Mouse (Mus musculus): ENCODE measurements around the gene Nr2e1.

Nr2e1 gene

GRCm38 (mm10) chr10:42583157-42583872 is at the start of gene Nr2e1, which contains the start of gene Ostm1:
Gene Nr2e1 (minus strand): TSS chr10:42583632.
Gene Ostm1 (plus strand): TSS chr10:42583822.
- DNase-seq (ENCODE audit: low spot score), result no peak

- DNase-seq (ENCODE audit: low spot score), result no peak
Measured at GRCm38 (mm10) chr10:42632453-42633360, 49.3 kb upstream of the Nr2e1 start.

GRCm38 (mm10) chr10:42631754-42632452 is 48.5 kb upstream of the Nr2e1 start:
- DNase-seq (ENCODE audit: low spot score), result no peak

- no peak for DNase-seq (ENCODE audit: low spot score)
Measured at GRCm38 (mm10) chr10:42630596-42631355, 47.3 kb upstream of the Nr2e1 start.

DNA sequence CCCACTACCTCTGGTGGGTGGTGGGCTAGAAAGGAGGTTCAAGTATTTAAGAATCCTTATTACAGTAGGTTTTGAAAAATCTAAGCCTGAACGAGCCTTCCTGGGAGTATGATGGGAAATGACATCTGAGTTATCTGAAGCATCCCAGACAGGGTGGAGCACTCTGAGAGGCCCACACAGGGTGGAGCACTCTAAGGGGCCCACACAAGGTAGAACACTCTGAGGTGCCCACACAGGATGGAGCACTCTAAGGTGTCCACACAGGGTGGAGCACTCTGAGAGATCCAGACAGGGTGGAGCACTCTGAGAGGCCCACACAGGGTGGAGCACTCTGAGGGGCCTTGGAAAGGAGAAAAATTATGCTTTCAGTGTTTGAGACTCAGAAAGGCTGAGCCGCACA is 42.5 kb upstream of the Nr2e1 start:
- DNase-seq (ENCODE audit: low spot score), result no peak

- DNase-seq (ENCODE audit: low spot score), result no peak
Measured at GRCm38 (mm10) chr10:42618291-42618690, 34.9 kb upstream of the Nr2e1 start.

GRCm38 (mm10) chr10:42614766-42615165 is 31.3 kb upstream of the Nr2e1 start:
- no peak for DNase-seq (ENCODE audit: low spot score)

DNA sequence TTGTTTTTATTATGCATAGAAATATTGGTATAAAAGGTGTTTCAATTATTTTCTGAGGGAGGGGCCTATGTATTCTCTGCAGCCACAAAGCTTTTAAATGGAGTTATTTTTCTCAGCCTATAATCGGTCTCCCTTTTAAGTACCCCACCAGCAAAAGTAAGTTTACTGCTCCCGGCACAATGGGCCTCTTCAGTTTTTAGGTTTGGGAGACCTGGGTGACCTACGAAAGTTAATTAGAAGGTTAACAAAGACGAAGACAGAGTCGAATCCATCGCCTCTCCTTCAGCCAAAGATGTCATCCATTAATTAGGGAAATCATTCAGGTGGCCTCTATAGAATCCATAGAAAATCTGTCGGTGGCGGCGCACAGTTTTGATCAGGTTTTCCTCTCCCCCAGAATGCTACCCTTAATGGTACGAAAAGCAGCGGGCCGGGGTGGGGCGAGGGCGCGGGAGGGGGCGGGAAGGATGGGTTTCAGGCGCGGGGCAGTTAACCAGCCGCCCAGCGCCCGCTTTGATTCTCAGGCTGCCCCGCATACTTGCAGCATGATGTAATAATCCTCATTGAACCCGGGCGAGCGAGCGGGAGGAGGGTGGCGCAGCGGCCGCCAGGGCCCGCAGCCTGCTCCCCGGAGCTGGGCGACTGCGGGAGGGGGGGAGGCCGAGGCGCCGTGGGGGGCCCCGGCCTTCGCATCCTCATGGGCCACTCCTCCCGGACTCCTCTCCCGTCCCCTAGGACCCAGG is 30.4 kb upstream of the Nr2e1 start:
- DNase-seq (ENCODE audit: low spot score), result no peak

- DNase-seq (ENCODE audit: low spot score), result no peak
Measured at GRCm38 (mm10) chr10:42613075-42613474, 29.6 kb upstream of the Nr2e1 start.

DNA sequence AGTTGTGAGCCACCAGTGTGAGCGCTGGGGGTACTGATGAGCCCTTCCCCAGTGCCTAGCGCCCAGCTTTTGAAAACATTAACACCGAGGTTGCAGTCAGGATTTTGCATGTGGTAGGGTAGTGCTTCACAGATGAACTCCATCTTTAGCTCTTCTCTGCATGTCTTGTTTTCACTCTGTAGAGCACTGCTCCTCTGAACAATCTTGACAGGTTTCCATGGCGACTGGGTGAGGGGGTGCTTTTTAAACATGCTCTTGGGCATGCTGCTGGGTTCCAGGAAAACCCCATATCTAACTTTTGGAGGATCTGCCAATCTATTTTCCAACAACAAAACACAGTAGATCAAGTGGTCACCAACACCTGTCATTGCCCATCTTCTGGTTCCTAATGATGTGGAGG is 23.3 kb upstream of the Nr2e1 start:
- no peak for DNase-seq (ENCODE audit: low spot score)

GRCm38 (mm10) chr10:42604874-42605273 is 21.4 kb upstream of the Nr2e1 start:
- no peak for DNase-seq (ENCODE audit: low spot score)

DNA sequence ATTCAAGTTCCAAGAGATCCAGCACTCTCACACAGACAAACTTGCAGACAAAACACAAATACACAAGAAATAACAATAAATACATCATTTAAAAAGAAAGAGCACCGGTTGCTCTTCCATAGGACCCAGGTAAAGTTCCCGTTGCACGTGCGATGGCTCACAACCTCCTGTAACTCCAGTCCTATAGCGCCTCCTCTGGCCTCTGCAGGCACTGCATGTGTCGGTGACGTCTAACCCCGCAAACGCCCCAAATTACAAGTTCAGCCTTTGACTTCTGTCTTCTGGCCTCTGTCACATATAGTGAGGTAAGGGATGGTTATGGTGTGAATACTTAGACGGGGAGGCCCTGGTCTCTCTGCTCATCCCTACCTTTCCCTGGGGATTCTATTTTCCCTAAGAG is 18.1 kb upstream of the Nr2e1 start:
- no peak for DNase-seq (ENCODE audit: low spot score)

GRCm38 (mm10) chr10:42598615-42599014 is 15.2 kb upstream of the Nr2e1 start:
- no peak for DNase-seq (ENCODE audit: low spot score)

GRCm38 (mm10) chr10:42593201-42593600 is 9.8 kb upstream of the Nr2e1 start:
- no peak for DNase-seq (ENCODE audit: low spot score)

GRCm38 (mm10) chr10:42591993-42592686 is 8.7 kb upstream of the Nr2e1 start:
- no peak for DNase-seq (ENCODE audit: low spot score)

DNA sequence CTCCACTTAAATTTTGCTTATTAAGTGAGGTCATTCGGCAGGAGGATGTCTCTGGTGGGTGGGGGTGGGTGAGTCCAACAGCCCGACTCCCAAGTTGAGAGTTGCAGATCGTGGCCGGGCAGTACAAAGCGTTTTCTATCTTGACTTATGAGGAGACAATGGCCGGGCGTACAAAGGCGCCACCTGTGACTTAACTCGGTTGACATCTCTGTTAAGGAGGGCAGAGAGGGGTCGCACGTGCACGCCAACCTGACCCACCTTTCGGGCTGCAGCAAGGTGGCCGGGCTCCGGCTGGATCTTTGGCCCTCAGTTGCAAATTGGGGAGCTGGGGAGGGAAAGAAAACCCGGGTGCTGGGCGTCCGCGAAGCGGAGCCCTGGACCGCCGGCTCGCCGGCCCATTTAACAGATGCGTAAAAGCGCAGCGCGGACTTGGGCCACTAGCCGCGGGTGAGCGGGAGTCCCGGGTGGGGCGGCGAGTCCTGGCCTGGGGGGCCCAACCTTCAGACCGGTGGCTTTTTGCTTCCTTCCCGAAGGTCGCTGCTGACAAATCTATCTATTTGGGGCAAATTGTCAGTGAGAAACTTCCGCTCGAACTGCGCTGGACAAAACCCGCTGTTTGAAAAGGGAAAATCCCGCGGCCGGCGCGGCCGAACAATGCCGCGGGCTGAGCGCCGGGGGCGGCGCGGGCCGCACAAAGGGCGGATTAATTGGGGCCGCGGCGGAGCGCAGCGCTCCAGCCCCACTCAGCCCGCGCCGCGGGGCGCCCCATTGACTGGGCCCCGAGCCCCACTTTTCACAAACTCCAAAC is 8.0 kb upstream of the Nr2e1 start:
- no peak for DNase-seq (ENCODE audit: low spot score)

DNA sequence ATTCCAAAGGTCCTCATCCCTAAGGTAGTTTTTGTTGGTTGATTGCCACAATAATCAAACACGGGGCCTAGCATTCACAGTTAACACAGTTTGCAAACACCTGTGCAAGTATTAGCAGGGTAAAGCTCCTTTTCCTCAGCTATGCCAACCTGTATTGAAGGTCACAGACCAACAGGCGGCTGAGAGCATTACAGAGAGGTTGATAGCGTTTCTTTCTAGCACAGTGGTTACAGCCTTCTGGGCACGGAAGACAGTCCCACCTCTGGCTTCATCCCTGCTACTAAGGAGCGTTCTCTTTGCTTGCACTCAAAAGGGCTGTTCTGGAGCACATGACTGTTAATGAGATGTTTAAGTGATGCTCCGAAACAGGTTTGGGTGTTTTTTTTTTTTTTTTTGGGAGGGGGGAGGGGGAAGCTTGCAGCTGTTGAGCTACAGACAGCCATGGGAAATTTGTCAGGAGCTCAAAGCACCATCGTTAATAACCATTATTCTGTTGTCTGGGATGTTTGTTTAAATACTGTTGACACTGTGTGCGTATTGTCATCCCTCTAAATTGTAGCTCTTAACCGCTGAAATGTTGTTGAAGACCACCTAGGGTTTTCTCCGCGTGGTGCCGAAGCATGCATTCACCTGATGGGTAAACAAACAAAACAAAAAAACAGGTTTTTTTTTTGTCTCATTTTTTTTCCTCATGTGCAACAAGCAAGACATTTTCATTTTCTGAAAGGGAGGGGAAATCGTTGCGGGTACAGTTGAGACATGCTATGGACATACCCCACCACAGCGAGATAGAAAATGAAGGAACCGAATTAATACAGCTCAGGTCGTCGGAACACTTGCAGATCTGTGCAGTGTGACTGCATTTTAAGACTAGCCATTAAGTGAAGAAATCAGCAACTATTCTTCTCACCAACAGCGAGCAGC is 7.1 kb upstream of the Nr2e1 start:
- DNase-seq (ENCODE audit: low spot score), result no peak

- DNase-seq (ENCODE audit: low spot score), result no peak
Measured at GRCm38 (mm10) chr10:42589505-42589904, 6.1 kb upstream of the Nr2e1 start.

Measured in yolk sac, embryonic 10.5 days (tissue).